Mouse (Mus musculus): Measurements from ENCODE around the gene Akr1b8. TPM values are rescaled to one million over a fixed set of nuclear protein-coding genes. Genes with fewer than 3 reads are reported as not detected.
A peak's percentile ranks its signal among the peaks of the same experiment; 100 is the strongest.
"Not testable (repeated sequence)": the region's sequence is repeated elsewhere in the genome, so short reads cannot be mapped to it uniquely, and the experiment has no call there.

Akr1b8 gene
- polyA plus RNA-seq, 1 experiment from 2014 or later = 23.0 TPM

DNA sequence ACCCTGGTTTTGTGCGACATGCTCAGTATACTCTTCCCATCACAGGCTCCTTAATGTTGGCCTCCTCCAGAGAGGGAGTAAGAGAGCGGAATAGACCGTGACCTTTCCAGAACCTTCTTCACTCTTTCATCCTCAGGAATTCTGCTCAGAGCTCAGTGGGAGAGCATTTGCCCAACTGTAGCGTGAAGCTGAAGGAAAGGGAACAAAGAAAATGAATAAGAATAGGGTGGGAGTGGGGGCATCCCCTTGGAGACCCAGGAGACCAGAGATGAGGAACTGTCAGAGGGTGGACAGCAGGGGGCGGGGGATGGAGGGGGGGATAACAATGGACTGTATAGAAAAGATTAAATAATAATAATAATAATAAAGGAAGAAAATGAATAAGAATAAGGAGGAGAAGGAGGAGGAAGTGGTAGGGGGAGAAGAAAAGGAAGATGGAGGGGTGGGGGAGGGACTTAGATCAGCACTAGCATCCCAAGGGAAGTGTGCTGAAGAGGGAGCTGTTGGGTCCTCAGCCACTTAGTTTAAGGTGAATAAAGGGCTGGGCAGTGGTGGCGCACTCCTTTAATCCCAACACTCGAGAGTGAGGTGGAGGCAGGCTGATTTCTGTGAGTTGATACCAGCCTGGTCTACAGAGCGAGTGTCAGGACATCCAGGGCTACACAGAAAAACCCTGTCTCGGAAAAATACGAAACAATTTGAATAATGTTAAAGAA is 9.6 kb upstream of the Akr1b8 start:
- Histone ChIP-seq H3K9me3 (ENCODE audit: control insufficient read depth, low read length) (no peaks in the 10 kb centered on the region), H3K4me1 (ENCODE audit: control insufficient read depth, insufficient read depth, low read length) (peaks cover 3% of the 10 kb centered on the region; the same call in 1 of the 2 replicates), H3K4me2 (no peak overlapping the region), H3K9ac (ENCODE audit: low read length) (no peak overlapping the region), H3K36me3 (ENCODE audit: control insufficient read depth, insufficient read depth, low read length) (no peaks in the 10 kb centered on the region), H3K27me3 (ENCODE audit: control insufficient read depth, insufficient read depth, low read length) (no peaks in the 10 kb centered on the region), H3K27ac (ENCODE audit: low read depth, low read length) (no peak overlapping the region), H3K4me3 (ENCODE audit: low read depth, low read length) (no peak overlapping the region)
- 32% methylated on average over 10 of the region's 10 CpGs for WGBS
- no peak for DNase-seq (ENCODE audit: low spot score, missing footprints)
- peak; percentile 50; the same call in 1 of the 2 replicates for ATAC-seq (ENCODE audit: low FRiP score)

- Histone ChIP-seq H3K27me3 (ENCODE audit: control insufficient read depth, insufficient read depth, low read length) (no peaks in the 10 kb centered on the region), H3K9me3 (ENCODE audit: control insufficient read depth, low read length) (no peaks in the 10 kb centered on the region), H3K4me2 (0 out of 2 replicates have a peak overlapping the region, but pooled peaks have one; percentile 9), H3K4me3 (ENCODE audit: low read depth, low read length) (no peak overlapping the region), H3K36me3 (ENCODE audit: control insufficient read depth, insufficient read depth, low read length) (no peaks in the 10 kb centered on the region), H3K27ac (ENCODE audit: low read depth, low read length) (no peak overlapping the region), H3K4me1 (ENCODE audit: control insufficient read depth, insufficient read depth, low read length) (peaks cover 3% of the 10 kb centered on the region; the same call in 1 of the 2 replicates), H3K9ac (ENCODE audit: low read length) (no peak overlapping the region)
- DNase-seq (ENCODE audit: low spot score, missing footprints) (peak; percentile 94), ATAC-seq (ENCODE audit: low FRiP score) (peak; percentile 24; the same call in 1 of the 2 replicates)
- WGBS = 15% methylated on average over 9 of the region's 9 CpGs
Measured at GRCm38 (mm10) chr6:34344935-34345334, 9.0 kb upstream of the Akr1b8 start.

DNA sequence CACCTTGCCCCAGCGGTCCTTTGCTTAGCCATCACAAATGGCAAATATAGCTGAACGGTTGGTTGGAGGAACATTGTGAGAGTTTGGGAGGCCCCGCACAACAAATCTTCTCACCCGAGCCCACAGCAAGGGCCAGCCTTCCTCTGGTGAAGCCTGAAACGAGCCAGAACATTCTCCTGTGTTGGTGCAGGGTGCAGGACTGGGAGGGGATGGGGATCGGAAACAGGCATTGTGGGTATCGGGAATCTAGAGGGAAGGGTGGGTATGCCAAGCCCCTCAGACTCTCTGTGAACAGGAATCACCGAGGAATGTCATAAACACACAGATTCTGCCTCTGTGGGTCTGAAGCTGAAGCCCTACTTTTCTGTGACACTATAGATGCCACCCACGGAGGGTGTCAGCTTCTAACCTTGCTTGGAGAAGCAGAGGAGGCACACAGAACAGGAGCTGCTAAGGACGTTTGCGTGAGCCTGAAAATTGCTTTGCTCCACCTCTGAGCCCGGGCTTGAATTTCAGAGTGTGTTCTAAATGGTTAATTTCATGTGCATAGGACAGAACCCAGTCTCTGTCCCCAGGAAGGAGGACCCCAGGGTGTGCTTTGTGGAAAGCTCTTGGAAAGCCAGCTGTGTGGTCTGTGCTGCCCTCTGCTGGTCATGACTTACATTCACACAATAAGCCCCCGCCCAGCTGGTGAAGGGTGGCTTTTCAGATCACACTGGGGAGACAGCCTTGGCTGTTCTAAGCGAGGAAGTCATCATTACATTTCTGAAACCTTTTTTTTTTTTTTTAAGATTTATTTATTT is 7.6 kb upstream of the Akr1b8 start:
- peak; percentile 95 for DNase-seq (ENCODE audit: low spot score, missing footprints)
- H3K4me1 ChIP-seq (ENCODE audit: control insufficient read depth, insufficient read depth, low read length) = peaks cover 3% of the 10 kb centered on the region; the same call in 1 of the 2 replicates
- H3K27ac ChIP-seq (ENCODE audit: low read depth, low read length) = no peak overlapping the region
- peak overlapping the region; percentile 24; the same call in 1 of the 2 replicates for H3K9ac ChIP-seq (ENCODE audit: low read length)
- H3K9me3 ChIP-seq (ENCODE audit: control insufficient read depth, low read length) = no peaks in the 10 kb centered on the region
- peak; percentile 83; the same call in 1 of the 2 replicates for ATAC-seq (ENCODE audit: low FRiP score)
- no peak overlapping the region for H3K4me3 ChIP-seq (ENCODE audit: low read depth, low read length)
- H3K27me3 ChIP-seq (ENCODE audit: control insufficient read depth, insufficient read depth, low read length) = no peaks in the 10 kb centered on the region
- H3K4me2 ChIP-seq = no peak overlapping the region
- no peaks in the 10 kb centered on the region for H3K36me3 ChIP-seq (ENCODE audit: control insufficient read depth, insufficient read depth, low read length)
- 46% methylated on average over 14 of the region's 14 CpGs for WGBS

DNA sequence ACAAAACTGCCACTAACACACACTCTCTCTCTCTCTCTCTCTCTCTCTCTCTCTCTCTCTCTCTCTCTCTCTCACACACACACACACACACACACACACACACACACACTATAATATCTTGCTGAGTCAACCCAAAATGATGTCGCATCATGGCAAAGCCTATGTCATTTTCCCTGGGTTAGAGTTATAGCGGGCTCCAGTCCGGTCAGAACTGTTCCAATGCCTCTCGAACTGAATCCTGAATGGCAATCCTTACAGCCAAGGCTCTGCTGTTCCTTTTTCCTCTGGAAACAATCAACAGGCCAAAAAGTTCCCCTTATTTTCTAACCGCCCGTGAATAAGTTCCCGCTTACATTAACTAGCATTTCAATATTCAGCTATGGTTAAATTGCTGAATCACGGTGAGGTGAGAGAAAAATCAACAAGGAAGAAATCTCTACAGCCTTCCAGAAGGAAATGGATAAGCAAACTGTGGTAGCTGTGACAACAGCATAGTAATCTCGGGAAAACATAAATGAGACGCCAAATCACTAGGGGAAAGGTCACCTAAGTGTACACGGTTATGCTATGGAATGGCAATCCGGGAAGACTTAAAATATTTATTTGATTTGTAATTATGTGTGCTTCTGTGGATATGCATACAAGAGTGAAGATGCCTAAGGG is 3.8 kb upstream of the Akr1b8 start:
- no peak for ATAC-seq (ENCODE audit: low FRiP score)
- peaks cover 8% of the 10 kb centered on the region; the same call in 1 of the 2 replicates for H3K4me1 ChIP-seq (ENCODE audit: control insufficient read depth, insufficient read depth, low read length)
- no peaks in the 10 kb centered on the region for H3K36me3 ChIP-seq (ENCODE audit: control insufficient read depth, insufficient read depth, low read length)
- no peaks in the 10 kb centered on the region for H3K27me3 ChIP-seq (ENCODE audit: control insufficient read depth, insufficient read depth, low read length)
- no peak overlapping the region for H3K9ac ChIP-seq (ENCODE audit: low read length)
- 90% methylated on average over 12 of the region's 12 CpGs for WGBS
- H3K4me2 ChIP-seq = no peak overlapping the region
- no peaks in the 10 kb centered on the region for H3K9me3 ChIP-seq (ENCODE audit: control insufficient read depth, low read length)
- no peak overlapping the region for H3K4me3 ChIP-seq (ENCODE audit: low read depth, low read length)
- H3K27ac ChIP-seq (ENCODE audit: low read depth, low read length) = no peak overlapping the region
- DNase-seq (ENCODE audit: low spot score, missing footprints) = no peak

GRCm38 (mm10) chr6:34351481-34351880 is 2.4 kb upstream of the Akr1b8 start:
- not testable (repeated sequence) for H3K27me3 ChIP-seq (ENCODE audit: control insufficient read depth, insufficient read depth, low read length); H3K4me3 ChIP-seq (ENCODE audit: low read depth, low read length); DNase-seq (ENCODE audit: low spot score, missing footprints); H3K4me2 ChIP-seq; H3K9ac ChIP-seq (ENCODE audit: low read length); H3K9me3 ChIP-seq (ENCODE audit: control insufficient read depth, low read length); ATAC-seq (ENCODE audit: low FRiP score); H3K27ac ChIP-seq (ENCODE audit: low read depth, low read length); H3K4me1 ChIP-seq (ENCODE audit: control insufficient read depth, insufficient read depth, low read length); H3K36me3 ChIP-seq (ENCODE audit: control insufficient read depth, insufficient read depth, low read length)
- 51% methylated on average over 10 of the region's 10 CpGs for WGBS

DNA sequence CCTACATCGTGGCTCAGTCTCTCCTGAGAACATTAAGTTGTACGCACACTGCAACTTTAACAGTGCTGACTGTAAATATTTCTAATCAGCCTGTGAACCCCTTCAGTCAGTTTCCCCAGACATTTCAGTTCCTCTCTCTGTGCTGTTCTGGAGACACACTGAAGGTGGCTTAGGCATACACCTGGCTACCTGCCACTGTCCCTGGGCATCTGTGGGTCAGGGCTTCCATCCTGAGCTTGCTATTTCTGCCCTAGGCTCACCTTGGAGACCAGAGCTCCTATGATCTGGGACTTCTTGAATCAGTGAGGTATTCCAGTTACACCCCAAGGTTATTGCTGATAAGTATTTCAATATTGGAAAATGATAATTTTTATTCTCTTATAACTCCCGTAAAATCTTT is 1.5 kb upstream of the Akr1b8 start:
- ATAC-seq (ENCODE audit: low FRiP score) (no peak), DNase-seq (ENCODE audit: low spot score, missing footprints) (no peak)
- H3K4me1 ChIP-seq (ENCODE audit: control insufficient read depth, insufficient read depth, low read length) = peaks cover 8% of the 10 kb centered on the region; the same call in 1 of the 2 replicates
- no peak overlapping the region for H3K4me2 ChIP-seq
- WGBS = 92% methylated on average over 3 of the region's 3 CpGs
- H3K9ac ChIP-seq (ENCODE audit: low read length) = no peak overlapping the region
- H3K36me3 ChIP-seq (ENCODE audit: control insufficient read depth, insufficient read depth, low read length) = no peaks in the 10 kb centered on the region
- no peak overlapping the region for H3K27ac ChIP-seq (ENCODE audit: low read depth, low read length)
- H3K4me3 ChIP-seq (ENCODE audit: low read depth, low read length) = no peak overlapping the region
- no peaks in the 10 kb centered on the region for H3K27me3 ChIP-seq (ENCODE audit: control insufficient read depth, insufficient read depth, low read length)
- H3K9me3 ChIP-seq (ENCODE audit: control insufficient read depth, low read length) = no peaks in the 10 kb centered on the region

DNA sequence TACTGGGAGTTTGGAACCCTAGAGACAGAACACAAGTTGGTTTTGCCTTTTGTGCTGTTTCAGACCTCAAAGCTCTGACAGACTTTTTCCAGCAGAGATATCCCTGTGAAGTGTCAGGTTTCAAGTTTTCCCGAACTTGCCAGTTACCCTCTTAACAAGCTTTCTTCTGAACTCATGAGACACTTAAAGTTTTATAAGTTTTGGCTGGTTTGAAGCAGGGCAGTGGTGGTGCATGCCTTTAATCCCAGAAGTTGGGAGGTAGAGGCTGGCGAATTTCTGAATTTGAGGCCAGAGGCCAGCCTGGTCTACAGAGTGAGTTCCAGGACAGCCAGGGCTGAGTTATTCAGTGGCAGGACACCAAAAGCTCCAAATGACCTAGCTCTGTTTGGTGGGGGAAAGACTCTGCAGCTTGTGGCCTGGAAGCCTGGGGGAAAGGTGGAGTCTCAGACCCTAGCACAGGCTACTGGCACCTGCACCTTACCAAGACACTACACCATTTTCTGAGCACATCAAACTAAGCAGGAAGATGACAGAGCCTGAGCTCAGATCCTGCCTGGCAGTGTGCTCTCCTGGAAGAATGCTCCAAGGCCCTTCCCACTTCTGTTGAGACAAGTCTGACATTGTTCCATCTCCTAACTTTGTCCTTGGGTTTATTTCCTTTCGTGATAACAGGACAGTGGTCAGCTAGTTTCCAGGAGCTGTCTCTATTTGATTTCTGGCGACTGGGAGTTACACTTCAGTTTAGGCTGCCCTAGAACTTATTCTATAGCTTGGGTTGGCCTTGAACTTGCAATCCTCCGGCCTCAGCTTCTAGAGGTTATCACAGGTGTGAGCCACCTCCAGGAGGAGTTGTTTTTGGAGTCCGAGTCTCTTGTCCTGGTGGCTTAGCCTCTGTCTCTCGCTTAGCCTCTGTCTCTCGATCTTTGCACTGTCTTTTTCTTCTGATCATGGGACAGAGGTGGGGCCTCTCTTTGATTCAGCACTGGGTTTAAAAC is 732 bp downstream of the Akr1b8 start:
- 75% methylated on average over 8 of the region's 8 CpGs for WGBS
- no peak overlapping the region for H3K27ac ChIP-seq (ENCODE audit: low read depth, low read length)
- no peak overlapping the region for H3K4me3 ChIP-seq (ENCODE audit: low read depth, low read length)
- H3K36me3 ChIP-seq (ENCODE audit: control insufficient read depth, insufficient read depth, low read length) = no peaks in the 10 kb centered on the region
- no peak overlapping the region; the same call in 1 of the 2 replicates for H3K9ac ChIP-seq (ENCODE audit: low read length)
- DNase-seq (ENCODE audit: low spot score, missing footprints) (no peak), ATAC-seq (ENCODE audit: low FRiP score) (no peak)
- no peaks in the 10 kb centered on the region for H3K27me3 ChIP-seq (ENCODE audit: control insufficient read depth, insufficient read depth, low read length)
- no peaks in the 10 kb centered on the region for H3K9me3 ChIP-seq (ENCODE audit: control insufficient read depth, low read length)
- peaks cover 8% of the 10 kb centered on the region; the same call in 1 of the 2 replicates for H3K4me1 ChIP-seq (ENCODE audit: control insufficient read depth, insufficient read depth, low read length)
- peak overlapping the region; percentile 50 for H3K4me2 ChIP-seq

DNA sequence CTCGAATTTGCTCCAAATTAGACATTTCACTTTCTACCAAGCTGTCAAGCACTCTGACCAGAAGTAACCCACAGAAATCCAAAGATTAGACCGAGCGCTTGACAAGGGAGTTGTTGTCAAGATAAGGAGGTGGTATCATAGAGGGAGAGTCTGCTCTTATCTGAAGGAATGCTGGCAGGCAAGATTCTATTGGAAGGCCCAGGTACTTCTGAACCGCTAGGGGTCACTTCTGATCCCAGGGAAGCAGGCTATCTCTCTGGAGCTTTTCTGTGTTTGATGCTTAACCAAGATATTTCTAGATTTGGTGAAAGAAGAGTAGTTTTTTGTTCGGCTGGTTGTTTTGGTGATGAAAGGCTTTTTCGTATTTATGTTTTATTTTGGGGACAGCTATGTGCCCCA is 1.4 kb downstream of the Akr1b8 start:
- Histone ChIP-seq H3K27me3 (ENCODE audit: control insufficient read depth, insufficient read depth, low read length) (no peaks in the 10 kb centered on the region), H3K9me3 (ENCODE audit: control insufficient read depth, low read length) (no peaks in the 10 kb centered on the region), H3K4me3 (ENCODE audit: low read depth, low read length) (no peak overlapping the region), H3K9ac (ENCODE audit: low read length) (no peak overlapping the region), H3K36me3 (ENCODE audit: control insufficient read depth, insufficient read depth, low read length) (no peaks in the 10 kb centered on the region), H3K4me1 (ENCODE audit: control insufficient read depth, insufficient read depth, low read length) (peaks cover 8% of the 10 kb centered on the region; the same call in 1 of the 2 replicates), H3K4me2 (no peak overlapping the region), H3K27ac (ENCODE audit: low read depth, low read length) (no peak overlapping the region)
- no peak for DNase-seq (ENCODE audit: low spot score, missing footprints)
- 76% methylated on average over 6 of the region's 6 CpGs for WGBS
- ATAC-seq (ENCODE audit: low FRiP score) = no peak
